Mouse (Mus musculus) midbrain, embryonic 10.5 days (tissue): ENCODE data around the gene Nek1. TPM values are rescaled to one million over a fixed set of nuclear protein-coding genes. Genes with fewer than 3 reads are reported as not detected.
A peak's percentile ranks its signal among the peaks of the same experiment; 100 is the strongest.
"Not testable (repeated sequence)": the region's sequence is repeated elsewhere in the genome, so short reads cannot be mapped to it uniquely, and the experiment has no call there.

Source experiments
- DNase-seq: peaks from one replicate; pipeline ENCODE4 v3.0.0-alpha.2; 2017; ENCODE audit warnings: low spot score
- H3K27ac ChIP-seq: fragments of 300-500 bp; sonication (generic); replicated peaks from 2 replicates; pipeline ENCODE4 v1.5.1; 2016; ENCODE audit warnings: mild to moderate bottlenecking
- H3K27me3 ChIP-seq: fragments of 300-500 bp; sonication (generic); 2 replicates; pipeline ENCODE4 v1.6.1; 2016; ENCODE audit warnings: low read depth, mild to moderate bottlenecking; ENCODE audit not compliant: poor library complexity, severe bottlenecking
- H3K36me3 ChIP-seq: fragments of 300-500 bp; sonication (generic); 2 replicates; pipeline ENCODE4 v1.6.1; 2016; ENCODE audit warnings: mild to moderate bottlenecking, moderate library complexity
- H3K4me1 ChIP-seq: fragments of 300-500 bp; sonication (generic); 2 replicates; pipeline ENCODE4 v1.6.1; 2016
- H3K4me3 ChIP-seq: fragments of 300-500 bp; sonication (generic); 2 replicates; pipeline ENCODE4 v1.5.1; 2016; ENCODE audit warnings: mild to moderate bottlenecking, moderate library complexity
- H3K9me3 ChIP-seq: fragments of 300-500 bp; sonication (generic); replicated peaks from 2 replicates; pipeline ENCODE4 v1.6.1; 2016; ENCODE audit warnings: mild to moderate bottlenecking
- WGBS: fragments of 180-500 bp; shearing (Covaris S2); methylation state at CpG from one replicate; pipeline ENCODE4 v1.1.7; 2016; 5-methylcytosine and 5-hydroxymethylcytosine counted together
- polyA plus RNA-seq: library from polyadenylated mRNA; unstranded; fragments of >200 nt; fragmentation: Nextera tagmentation; extraction: Ambion mirVana; gene quantifications from 2 replicates; pipeline ENCODE4 v1.2.1, GENCODE M21; 2016

Nek1 gene
- polyA plus RNA-seq, 1 experiment from 2014 or later = 20.7 TPM

GRCm38 (mm10) chr8:60969091-60969490 lies 23.9 kb upstream of the Nek1 start:
- Histone ChIP-seq H3K27me3 (no peaks in the 10 kb centered on the region), H3K4me1 (no peaks in the 10 kb centered on the region), H3K4me3 (no peak overlapping the region), H3K36me3 (no peaks in the 10 kb centered on the region), H3K27ac (no peak overlapping the region), H3K9me3 (no peaks in the 10 kb centered on the region)
- 45% methylated on average over 2 of the region's 2 CpGs for WGBS
- DNase-seq = no peak

DNA sequence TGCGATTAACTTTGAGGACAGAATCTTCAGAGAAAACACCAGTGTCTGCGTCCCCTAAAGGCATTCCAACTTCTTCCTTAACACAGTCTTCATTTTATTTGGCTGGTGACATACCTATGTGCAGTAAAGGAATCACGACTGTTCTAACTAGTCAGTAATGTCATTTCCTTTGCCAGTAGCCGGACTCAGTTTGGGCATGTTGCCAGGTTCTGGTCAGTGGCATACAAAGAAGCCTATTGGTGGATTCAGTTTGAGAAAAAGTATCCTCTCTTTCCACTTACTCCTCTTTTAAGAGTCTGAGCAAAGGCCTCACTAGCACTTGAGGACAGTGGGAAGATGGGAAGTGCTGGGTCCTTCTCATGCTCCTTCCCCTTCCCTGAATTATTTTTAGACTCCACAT lies 21.2 kb upstream of the Nek1 start:
- H3K4me1 ChIP-seq = no peaks in the 10 kb centered on the region
- H3K4me3 ChIP-seq = no peak overlapping the region
- no peaks in the 10 kb centered on the region for H3K36me3 ChIP-seq
- no peaks in the 10 kb centered on the region for H3K9me3 ChIP-seq
- no peak overlapping the region for H3K27ac ChIP-seq
- WGBS = 97% methylated on average over 4 of the region's 4 CpGs
- H3K27me3 ChIP-seq = no peaks in the 10 kb centered on the region
- no peak for DNase-seq

GRCm38 (mm10) chr8:60973448-60973847 lies 19.5 kb upstream of the Nek1 start:
- no peaks in the 10 kb centered on the region for H3K9me3 ChIP-seq
- DNase-seq = no peak

GRCm38 (mm10) chr8:60974837-60975236 lies 18.2 kb upstream of the Nek1 start:
- Histone ChIP-seq H3K27ac (no peak overlapping the region), H3K9me3 (no peaks in the 10 kb centered on the region), H3K4me1 (no peaks in the 10 kb centered on the region), H3K4me3 (no peak overlapping the region), H3K27me3 (no peaks in the 10 kb centered on the region), H3K36me3 (no peaks in the 10 kb centered on the region)
- no peak for DNase-seq
- WGBS = 88% methylated on average over 2 of the region's 2 CpGs

More at GRCm38 (mm10) chr8:60973448-60973847, 19.5 kb upstream of the Nek1 start:
- Histone ChIP-seq H3K27ac (no peak overlapping the region), H3K27me3 (no peaks in the 10 kb centered on the region), H3K4me1 (no peaks in the 10 kb centered on the region), H3K36me3 (no peaks in the 10 kb centered on the region), H3K4me3 (no peak overlapping the region)
- WGBS = 86% methylated on average over 2 of the region's 2 CpGs

GRCm38 (mm10) chr8:60976818-60977217 lies 16.2 kb upstream of the Nek1 start:
- Histone ChIP-seq H3K4me3 (no peak overlapping the region), H3K4me1 (peaks cover 12% of the 10 kb centered on the region), H3K9me3 (no peaks in the 10 kb centered on the region), H3K36me3 (no peaks in the 10 kb centered on the region), H3K27ac (no peak overlapping the region), H3K27me3 (no peaks in the 10 kb centered on the region)
- WGBS = 87% methylated on average over 9 of the region's 9 CpGs
- DNase-seq = no peak

GRCm38 (mm10) chr8:60978496-60978895 lies 14.5 kb upstream of the Nek1 start:
- H3K9me3 ChIP-seq = no peaks in the 10 kb centered on the region
- WGBS = 89% methylated on average over 5 of the region's 5 CpGs
- H3K4me1 ChIP-seq = peaks cover 24% of the 10 kb centered on the region
- no peak for DNase-seq
- H3K27me3 ChIP-seq = no peaks in the 10 kb centered on the region
- H3K36me3 ChIP-seq = no peaks in the 10 kb centered on the region
- no peak overlapping the region for H3K4me3 ChIP-seq
- H3K27ac ChIP-seq = no peak overlapping the region

DNA sequence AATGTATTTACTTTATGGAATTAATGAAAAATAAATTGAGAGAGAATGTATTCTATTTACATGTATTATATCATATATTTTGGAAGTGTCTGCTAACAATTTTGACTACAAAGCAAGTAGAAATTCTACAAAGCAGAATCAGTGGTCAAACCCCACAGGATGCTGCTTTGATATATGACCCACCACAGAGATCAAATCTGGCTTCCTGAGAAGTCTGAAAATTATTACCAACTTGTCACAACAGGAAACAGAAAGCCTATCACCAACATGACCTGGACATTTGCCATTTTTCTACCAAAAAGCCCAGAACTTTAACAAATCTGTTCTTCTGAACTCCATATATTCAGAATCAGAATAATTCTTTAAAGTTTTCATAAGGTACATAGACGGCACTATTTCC lies 11.6 kb upstream of the Nek1 start:
- Histone ChIP-seq H3K36me3 (no peaks in the 10 kb centered on the region), H3K27me3 (no peaks in the 10 kb centered on the region), H3K9me3 (peaks cover 5% of the 10 kb centered on the region; the same call in 1 of the 2 replicates), H3K27ac (no peak overlapping the region), H3K4me1 (peaks cover 27% of the 10 kb centered on the region), H3K4me3 (peak overlapping the region; percentile 29; the same call in 1 of the 2 replicates)
- DNase-seq = no peak
- WGBS = 56% methylated on average over 1 of the region's 1 CpGs

DNA sequence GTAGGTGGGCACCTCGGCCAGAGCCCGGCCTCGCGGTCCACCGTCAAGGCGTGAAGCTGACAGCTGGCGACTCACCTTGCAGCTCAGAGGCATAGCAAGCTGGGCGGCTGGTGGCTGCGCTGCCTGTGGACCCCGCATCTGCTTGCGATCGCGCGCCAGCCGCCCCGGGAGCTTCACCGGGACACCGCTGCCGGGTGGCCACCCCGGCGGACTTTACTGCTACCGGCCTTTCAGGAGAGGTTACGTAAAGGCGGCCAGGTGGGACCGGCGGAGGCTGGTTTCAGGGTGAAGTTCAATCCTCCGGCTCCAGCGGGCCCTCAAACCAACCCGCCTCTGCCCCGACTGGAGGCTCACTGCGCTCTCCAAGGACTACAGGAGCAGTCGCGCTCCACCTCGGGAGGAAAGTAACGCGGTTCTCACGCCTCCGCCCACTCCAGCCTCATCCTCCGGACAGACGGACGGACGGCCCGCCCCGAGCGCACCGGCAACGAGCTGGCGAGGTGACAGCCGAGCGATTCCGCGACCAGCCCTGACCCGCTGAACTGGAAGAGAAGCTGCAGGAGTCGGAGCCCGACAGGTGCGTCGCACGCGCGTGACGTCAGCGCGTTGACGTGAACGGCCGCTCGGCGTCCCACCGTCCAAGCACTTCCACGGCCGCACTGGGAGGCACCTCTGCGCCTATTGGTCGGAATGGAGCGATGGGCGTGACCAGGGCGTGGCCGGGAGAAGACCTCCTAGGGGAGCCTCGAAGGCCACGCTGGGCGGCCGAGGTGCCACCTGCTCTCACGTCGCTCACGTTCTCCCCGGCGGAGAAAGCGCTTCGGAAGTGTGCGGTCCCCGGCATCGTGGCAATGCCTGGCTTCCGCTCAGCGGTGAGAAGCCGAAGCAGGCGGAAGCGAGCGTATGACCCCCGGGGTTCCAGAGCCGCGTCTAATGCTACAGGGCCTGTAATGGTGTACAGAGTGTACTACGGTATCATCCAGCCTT lies 10.0 kb upstream of the Nek1 start, which contains the start of gene Clcn3:
Gene Clcn3, minus strand, starts transcription at position 600 of the 987 bp plus-strand sequence.
- Histone ChIP-seq H3K4me3 (peak within 1 kb of the TSS; percentile 87), H3K27me3 (no peaks in the 10 kb centered on the region), H3K4me1 (peaks cover 27% of the 10 kb centered on the region), H3K27ac (peak within 1 kb of the TSS; percentile 89), H3K9me3 (peaks cover 5% of the 10 kb centered on the region; the same call in 1 of the 2 replicates), H3K36me3 (no peaks in the 10 kb centered on the region)
- under 1% methylated on average over 101 of the region's 101 CpGs for WGBS
- DNase-seq = peak; percentile 98

- 12% methylated on average over 9 of the region's 9 CpGs for WGBS
- no peaks in the 10 kb centered on the region for H3K36me3 ChIP-seq
- peaks cover 27% of the 10 kb centered on the region for H3K4me1 ChIP-seq
- no peaks in the 10 kb centered on the region for H3K27me3 ChIP-seq
- H3K4me3 ChIP-seq = peak overlapping the region; percentile 87
- H3K27ac ChIP-seq = peak overlapping the region; percentile 89
- peak; percentile 55 for DNase-seq
- H3K9me3 ChIP-seq = peaks cover 5% of the 10 kb centered on the region; the same call in 1 of the 2 replicates
These were observed 9.3 kb upstream of the Nek1 start for GRCm38 (mm10) chr8:60983688-60984079.

DNA sequence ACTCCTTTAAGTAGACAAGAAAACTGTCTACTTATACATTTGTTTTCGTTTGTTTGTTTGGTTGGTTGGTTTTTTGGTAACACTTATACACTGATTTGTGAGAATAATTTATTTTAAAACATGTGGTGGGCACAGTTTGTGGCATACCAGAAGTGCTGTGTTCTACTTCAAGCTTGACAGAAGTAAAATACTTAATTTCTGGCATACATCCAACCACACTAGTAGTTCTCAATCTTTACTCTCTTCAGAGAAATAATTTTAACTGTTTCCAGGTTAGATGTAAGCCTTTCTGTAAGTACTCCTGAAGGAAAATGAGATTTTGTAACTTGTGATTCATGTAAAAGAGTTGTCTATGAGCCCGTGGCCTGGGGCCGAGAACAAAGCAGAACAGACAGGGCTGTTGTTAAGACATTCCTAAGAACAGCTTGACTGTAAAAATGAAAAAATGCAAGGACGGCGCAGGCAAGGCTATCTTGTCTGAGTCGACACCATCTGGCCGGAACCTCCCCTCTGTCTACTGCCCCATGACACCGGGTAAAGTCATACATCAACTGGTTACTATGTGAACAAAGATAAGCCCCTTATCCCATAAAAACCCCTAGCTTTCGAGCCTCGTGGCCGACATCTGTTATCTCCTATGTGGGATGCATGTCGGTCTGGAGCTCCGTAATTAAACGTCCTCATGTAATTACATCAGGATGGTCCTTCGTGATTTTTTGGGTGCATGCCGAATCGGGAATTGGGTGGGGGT lies 8.6 kb upstream of the Nek1 start:
- H3K9me3 ChIP-seq, DNase-seq, H3K4me3 ChIP-seq, H3K36me3 ChIP-seq, H3K27ac ChIP-seq, H3K27me3 ChIP-seq: not testable (repeated sequence)
- WGBS = 91% methylated on average over 17 of the region's 17 CpGs
- H3K4me1 ChIP-seq = peaks cover 27% of the 10 kb centered on the region

DNA sequence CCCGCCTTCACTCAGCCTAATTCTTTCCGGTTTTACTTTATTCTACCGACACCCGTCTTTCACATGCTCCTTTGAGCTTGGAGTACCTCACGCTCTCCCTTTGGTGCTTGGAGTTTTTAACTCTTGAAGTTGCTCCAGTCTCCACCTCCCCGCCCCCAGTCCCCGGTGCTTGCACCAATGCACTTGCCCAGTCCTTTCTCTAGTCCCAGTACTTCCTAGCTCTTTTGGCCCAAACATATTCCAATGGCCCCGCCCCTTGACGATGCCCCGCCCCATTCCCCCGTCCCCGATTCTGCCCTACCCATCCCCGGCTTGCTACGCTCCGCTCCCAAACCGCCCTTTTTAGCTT lies 460 bp upstream of the Nek1 start:
- Histone ChIP-seq H3K27ac (peak overlapping the region; percentile 88), H3K9me3 (no peaks in the 10 kb centered on the region), H3K4me1 (peaks cover 22% of the 10 kb centered on the region), H3K4me3 (peak overlapping the region; percentile 72), H3K36me3 (no peaks in the 10 kb centered on the region), H3K27me3 (no peaks in the 10 kb centered on the region)
- WGBS = 0% methylated on average over 16 of the region's 16 CpGs
- DNase-seq = no peak

GRCm38 (mm10) chr8:60993639-60993986 lies 618 bp downstream of the Nek1 start:
- no peak for DNase-seq
- H3K4me1 ChIP-seq = peaks cover 22% of the 10 kb centered on the region
- peak overlapping the region; percentile 72 for H3K4me3 ChIP-seq
- H3K36me3 ChIP-seq = peaks cover 9% of the 10 kb centered on the region
- peaks cover 10% of the 10 kb centered on the region for H3K9me3 ChIP-seq
- WGBS = 6% methylated on average over 12 of the region's 12 CpGs
- H3K27me3 ChIP-seq = no peaks in the 10 kb centered on the region
- H3K27ac ChIP-seq = peak overlapping the region; percentile 88

DNA sequence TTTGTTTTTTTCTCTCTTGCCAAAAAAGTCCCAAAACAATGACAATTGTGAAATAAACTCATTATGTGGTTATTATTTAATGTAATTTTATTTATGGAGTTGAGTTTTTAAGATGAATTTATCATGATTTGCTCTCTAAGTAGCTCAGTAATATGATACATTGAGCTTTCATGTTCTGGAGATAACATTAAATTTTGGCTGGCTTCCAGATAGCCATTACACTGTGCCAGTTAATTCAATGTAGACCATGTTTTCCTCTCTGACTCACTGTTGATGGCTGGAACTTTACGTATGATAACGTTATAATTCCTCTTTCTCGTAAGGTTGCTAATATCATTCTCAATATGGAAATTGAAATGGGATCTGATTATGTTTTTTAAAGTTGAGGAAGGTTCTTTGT lies 3.5 kb downstream of the Nek1 start:
- no peaks in the 10 kb centered on the region for H3K27me3 ChIP-seq
- peaks cover 13% of the 10 kb centered on the region for H3K9me3 ChIP-seq
- peaks cover 22% of the 10 kb centered on the region for H3K4me1 ChIP-seq
- WGBS = 96% methylated on average over 3 of the region's 3 CpGs
- peaks cover 11% of the 10 kb centered on the region for H3K36me3 ChIP-seq
- no peak overlapping the region for H3K27ac ChIP-seq
- DNase-seq = no peak
- H3K4me3 ChIP-seq = no peak overlapping the region
